Mouse (Mus musculus) forebrain, embryonic 11.5 days (tissue): Measurements from ENCODE around the gene Kmo. TPM values are rescaled to one million over a fixed set of nuclear protein-coding genes. Genes with fewer than 3 reads are reported as not detected.

Experiments used
- ATAC-seq: fragments of 200-750 bp; cut with Nextera tagmentation; replicated peaks from 2 replicates; pipeline ENCODE4 v1.8.0; 2017; ENCODE audit warnings: moderate TSS enrichment; ENCODE audit not compliant: low FRiP score
- DNase-seq: peaks from one replicate; pipeline ENCODE4 v3.0.0-alpha.2; 2017; ENCODE audit warnings: low spot score
- H3K27ac ChIP-seq: fragments of 300-500 bp; sonication (generic); 2 replicates; pipeline ENCODE4 v1.5.1; 2014; ENCODE audit warnings: low read depth, low read length
- H3K27me3 ChIP-seq: fragments of 300-500 bp; sonication (generic); 2 replicates; pipeline ENCODE4 v1.6.1; 2014; ENCODE audit warnings: mild to moderate bottlenecking, low read length, mixed read lengths; ENCODE audit not compliant: control insufficient read depth, insufficient read depth
- H3K36me3 ChIP-seq: fragments of 300-500 bp; sonication (generic); 2 replicates; pipeline ENCODE4 v1.6.1; 2014; ENCODE audit warnings: mild to moderate bottlenecking, low read length, moderate library complexity, mixed read lengths; ENCODE audit not compliant: control insufficient read depth, insufficient read depth
- H3K4me1 ChIP-seq: fragments of 300-500 bp; sonication (generic); replicated peaks from 2 replicates; pipeline ENCODE4 v1.6.1; 2014; ENCODE audit warnings: low read length, mixed read lengths; ENCODE audit not compliant: control insufficient read depth, insufficient read depth
- H3K4me2 ChIP-seq: fragments of 300-500 bp; sonication (generic); 2 replicates; pipeline ENCODE4 v1.6.1; 2014; ENCODE audit warnings: low read depth, mild to moderate bottlenecking, low read length, moderate library complexity, mixed read lengths; ENCODE audit not compliant: severe bottlenecking
- H3K4me3 ChIP-seq: fragments of 300-500 bp; sonication (generic); 2 replicates; pipeline ENCODE4 v1.5.1; 2014; ENCODE audit warnings: low read depth, low read length
- H3K9ac ChIP-seq: fragments of 300-500 bp; sonication (generic); 2 replicates; pipeline ENCODE4 v1.6.1; 2014; ENCODE audit warnings: low read length
- H3K9me3 ChIP-seq: fragments of 300-500 bp; sonication (generic); 2 replicates; pipeline ENCODE4 v1.6.1; 2016; ENCODE audit warnings: low read length, mixed read lengths; ENCODE audit not compliant: control insufficient read depth
- WGBS: fragments of 180-500 bp; shearing (Covaris S2); extraction: QIAGEN DNeasy Blood & Tissue Kit; methylation state at CpG from one replicate; pipeline ENCODE4 v1.1.7; 2014; 5-methylcytosine and 5-hydroxymethylcytosine counted together
- polyA plus RNA-seq: library from polyadenylated mRNA; unstranded; fragments of >200 nt; fragmentation: Nextera tagmentation; extraction: Ambion mirVana; gene quantifications from 2 replicates; pipeline ENCODE4 v1.2.1, GENCODE M21; 2014

Gene Kmo
- polyA plus RNA-seq, 1 experiment from 2014 or later = 0.25 TPM

DNA sequence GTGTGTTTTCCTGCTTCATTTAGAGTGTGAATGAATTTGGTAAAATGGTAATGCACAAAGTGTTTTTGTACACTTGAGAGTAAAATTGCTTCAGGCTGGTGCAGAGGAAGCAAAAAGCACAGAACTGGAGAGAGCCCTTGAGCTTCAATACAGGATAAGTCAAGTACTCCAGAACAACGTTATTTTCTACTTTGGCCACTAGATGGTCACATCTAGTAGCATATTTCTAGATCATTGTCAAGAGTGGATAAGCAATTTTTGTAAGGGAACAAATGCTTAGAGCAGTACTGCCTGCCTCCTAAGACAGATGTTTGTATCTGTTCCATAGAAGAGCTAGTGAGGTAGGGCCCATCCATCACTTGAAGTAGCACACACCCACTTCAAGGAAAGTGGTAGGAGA is 51.4 kb downstream of the Kmo start:
- 60% methylated on average over 1 of the region's 1 CpGs for WGBS
- DNase-seq = no peak
- no peaks in the 10 kb centered on the region for H3K27me3 ChIP-seq

DNA sequence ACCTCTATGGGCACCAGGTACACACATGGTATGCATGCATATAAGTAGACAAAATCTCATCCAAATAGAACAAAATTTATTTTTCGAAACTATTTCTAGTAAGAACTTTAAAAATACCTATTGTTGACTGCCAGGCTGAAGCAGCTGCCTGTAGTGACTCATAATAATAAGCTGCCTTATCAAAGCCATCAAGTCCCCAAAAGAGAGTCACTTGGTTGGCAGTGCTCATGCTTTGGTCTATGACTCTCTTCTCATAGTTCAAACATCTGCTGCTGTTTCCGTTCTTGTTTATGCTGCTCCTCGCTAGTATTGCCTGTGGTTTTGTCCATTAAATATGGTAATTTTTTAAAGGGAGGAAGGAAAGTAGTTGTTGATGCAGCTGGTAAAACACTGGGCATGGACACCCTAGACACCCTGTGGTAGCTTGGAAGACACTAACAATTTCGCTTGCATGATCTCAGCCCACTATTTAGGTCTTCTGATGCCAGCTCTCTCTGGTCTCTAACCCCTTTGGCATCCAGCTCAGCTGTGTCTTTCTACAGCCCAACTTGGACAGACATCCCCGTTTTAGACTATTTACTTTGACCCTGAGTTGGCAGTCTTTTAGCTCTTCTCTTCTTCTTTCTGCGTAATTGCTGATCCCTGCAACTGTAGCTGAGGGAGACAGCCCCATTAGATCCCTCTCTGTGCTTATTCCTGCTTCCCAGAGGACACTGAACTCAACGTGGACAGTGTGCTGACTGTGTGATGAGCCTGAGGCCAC is 53.6 kb downstream of the Kmo start:
- H3K9ac ChIP-seq = no peak overlapping the region

More for the DNA sequence above, 51.4 kb downstream of the Kmo start:
- Histone ChIP-seq H3K36me3 (no peaks in the 10 kb centered on the region), H3K27ac (no peak overlapping the region), H3K4me2 (no peak overlapping the region), H3K4me3 (no peak overlapping the region), H3K9ac (no peak overlapping the region), H3K9me3 (no peaks in the 10 kb centered on the region), H3K4me1 (no peaks in the 10 kb centered on the region; the same call in 1 of the 2 replicates)
- no peak for ATAC-seq

DNA sequence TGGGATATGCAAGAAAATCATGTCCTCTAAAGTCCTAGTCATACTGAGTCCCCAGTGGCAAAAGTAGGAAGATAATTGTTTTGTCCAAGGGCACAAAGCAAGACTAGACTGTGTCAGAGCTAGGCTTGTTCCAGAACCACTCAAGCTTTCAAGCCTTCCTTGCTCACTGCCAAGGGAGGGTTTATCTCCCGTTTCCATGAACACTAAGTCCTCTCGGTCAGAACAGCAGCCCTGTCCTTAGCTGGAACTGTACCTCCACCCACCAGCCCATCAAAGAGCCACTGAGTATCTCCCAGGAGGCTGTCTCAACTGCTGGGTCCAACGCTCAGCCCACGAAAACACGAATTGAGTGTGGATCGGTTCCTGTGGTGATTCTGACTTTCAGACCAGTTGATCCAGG is 54.9 kb downstream of the Kmo start:
- DNase-seq = no peak
- no peak overlapping the region for H3K4me3 ChIP-seq
- WGBS = 89% methylated on average over 6 of the region's 6 CpGs
- ATAC-seq = no peak
- no peak overlapping the region for H3K4me2 ChIP-seq
- no peak overlapping the region for H3K27ac ChIP-seq
- no peaks in the 10 kb centered on the region for H3K36me3 ChIP-seq
- H3K9me3 ChIP-seq = no peaks in the 10 kb centered on the region
- H3K27me3 ChIP-seq = no peaks in the 10 kb centered on the region
- H3K9ac ChIP-seq = no peak overlapping the region
- no peaks in the 10 kb centered on the region; the same call in 1 of the 2 replicates for H3K4me1 ChIP-seq

More for the DNA sequence above, 53.6 kb downstream of the Kmo start:
- no peaks in the 10 kb centered on the region; the same call in 1 of the 2 replicates for H3K4me1 ChIP-seq
- H3K4me2 ChIP-seq = no peak overlapping the region
- no peaks in the 10 kb centered on the region for H3K9me3 ChIP-seq
- WGBS = 89% methylated on average over 7 of the region's 7 CpGs
- H3K27ac ChIP-seq = no peak overlapping the region
- H3K27me3 ChIP-seq = no peaks in the 10 kb centered on the region
- ATAC-seq = no peak
- H3K36me3 ChIP-seq = no peaks in the 10 kb centered on the region
- no peak overlapping the region for H3K4me3 ChIP-seq
- no peak for DNase-seq

DNA sequence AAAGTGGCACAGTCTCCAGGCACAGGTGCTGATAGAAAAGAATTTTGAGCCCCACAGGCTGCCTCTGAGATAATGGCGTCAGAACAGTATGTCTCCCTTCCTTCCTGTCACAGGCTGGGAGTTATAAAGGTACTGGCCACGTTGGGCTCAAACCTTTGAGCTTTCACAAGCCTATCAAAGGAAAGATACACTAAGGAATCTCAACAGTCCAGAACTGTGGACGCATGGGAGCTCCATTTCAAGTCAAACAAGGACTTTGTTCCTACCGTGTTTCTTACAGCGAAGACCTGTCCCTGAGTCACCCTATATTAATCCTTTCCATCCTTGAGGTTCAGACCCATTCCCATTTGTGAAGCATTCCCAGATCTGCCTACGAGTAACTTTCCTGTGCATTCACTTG is 57.3 kb downstream of the Kmo start:
- Histone ChIP-seq H3K9ac (no peak overlapping the region), H3K27ac (no peak overlapping the region), H3K4me3 (no peak overlapping the region), H3K9me3 (no peaks in the 10 kb centered on the region), H3K4me1 (no peaks in the 10 kb centered on the region), H3K27me3 (no peaks in the 10 kb centered on the region), H3K36me3 (no peaks in the 10 kb centered on the region), H3K4me2 (no peak overlapping the region)
- no peak for ATAC-seq
- no peak for DNase-seq
- 86% methylated on average over 6 of the region's 6 CpGs for WGBS

DNA sequence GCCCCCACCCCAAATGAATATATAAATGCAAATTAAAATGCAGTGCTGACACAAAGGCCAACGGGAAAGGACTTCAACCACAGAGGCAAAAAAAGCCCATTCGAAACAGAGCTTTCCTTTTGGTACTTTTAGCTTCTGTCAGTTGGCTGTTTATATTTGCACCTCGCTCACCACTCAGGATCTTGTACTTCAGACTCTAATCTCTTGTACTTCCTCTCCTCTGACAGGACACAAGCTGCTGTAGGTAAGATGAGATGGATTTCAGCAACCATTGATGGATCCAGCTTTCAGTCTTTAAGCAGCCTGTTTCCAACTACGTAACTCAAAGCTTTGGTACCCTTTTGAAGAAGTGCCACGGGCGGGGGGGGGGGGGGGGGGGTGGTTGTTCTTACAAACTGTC is 60.8 kb downstream of the Kmo start:
- ATAC-seq = no peak
- Histone ChIP-seq H3K36me3 (no peaks in the 10 kb centered on the region), H3K4me2 (no peak overlapping the region), H3K9ac (no peak overlapping the region), H3K27me3 (no peaks in the 10 kb centered on the region), H3K4me3 (no peak overlapping the region), H3K4me1 (no peaks in the 10 kb centered on the region), H3K27ac (no peak overlapping the region), H3K9me3 (no peaks in the 10 kb centered on the region)
- 87% methylated on average over 6 of the region's 6 CpGs for WGBS
- no peak for DNase-seq

DNA sequence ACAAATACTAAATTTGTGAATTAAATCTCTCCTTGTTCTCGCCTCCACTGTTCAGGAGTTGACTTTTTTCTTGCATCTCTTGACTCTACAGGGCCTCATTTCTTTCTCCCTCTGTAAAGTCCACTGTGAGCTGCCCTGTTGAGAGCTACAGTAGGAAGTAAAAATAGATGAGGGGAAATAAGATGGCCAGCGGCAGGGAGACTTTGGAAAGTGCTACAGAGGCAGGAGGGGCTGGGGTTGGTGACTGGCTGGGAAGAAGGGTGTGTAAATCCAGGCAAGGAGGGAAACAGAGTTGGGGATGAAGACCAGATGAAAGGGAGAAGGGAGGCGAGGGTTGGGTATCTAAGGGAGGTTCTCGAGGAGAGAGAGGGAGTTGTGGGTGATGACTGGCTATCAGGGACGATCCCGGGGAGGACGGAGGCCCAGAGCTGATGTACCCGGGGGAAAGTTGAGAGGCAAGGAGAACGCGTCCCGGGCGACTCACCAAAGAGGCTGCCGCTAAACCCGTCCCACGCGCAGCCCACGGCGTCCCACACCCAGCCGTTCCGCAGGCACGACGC is 71.6 kb downstream of the Kmo start:
- Histone ChIP-seq H3K36me3 (peaks cover 4% of the 10 kb centered on the region; the same call in 1 of the 2 replicates), H3K27me3 (no peaks in the 10 kb centered on the region), H3K4me1 (peaks cover 6% of the 10 kb centered on the region; the same call in 1 of the 2 replicates), H3K4me2 (peak overlapping the region; percentile 73), H3K9ac (peak overlapping the region; percentile 90), H3K27ac (peak overlapping the region; percentile 66), H3K4me3 (peak overlapping the region; percentile 74), H3K9me3 (no peaks in the 10 kb centered on the region)
- DNase-seq (no peak), ATAC-seq (no peak)
- under 1% methylated on average over 22 of the region's 22 CpGs for WGBS

DNA sequence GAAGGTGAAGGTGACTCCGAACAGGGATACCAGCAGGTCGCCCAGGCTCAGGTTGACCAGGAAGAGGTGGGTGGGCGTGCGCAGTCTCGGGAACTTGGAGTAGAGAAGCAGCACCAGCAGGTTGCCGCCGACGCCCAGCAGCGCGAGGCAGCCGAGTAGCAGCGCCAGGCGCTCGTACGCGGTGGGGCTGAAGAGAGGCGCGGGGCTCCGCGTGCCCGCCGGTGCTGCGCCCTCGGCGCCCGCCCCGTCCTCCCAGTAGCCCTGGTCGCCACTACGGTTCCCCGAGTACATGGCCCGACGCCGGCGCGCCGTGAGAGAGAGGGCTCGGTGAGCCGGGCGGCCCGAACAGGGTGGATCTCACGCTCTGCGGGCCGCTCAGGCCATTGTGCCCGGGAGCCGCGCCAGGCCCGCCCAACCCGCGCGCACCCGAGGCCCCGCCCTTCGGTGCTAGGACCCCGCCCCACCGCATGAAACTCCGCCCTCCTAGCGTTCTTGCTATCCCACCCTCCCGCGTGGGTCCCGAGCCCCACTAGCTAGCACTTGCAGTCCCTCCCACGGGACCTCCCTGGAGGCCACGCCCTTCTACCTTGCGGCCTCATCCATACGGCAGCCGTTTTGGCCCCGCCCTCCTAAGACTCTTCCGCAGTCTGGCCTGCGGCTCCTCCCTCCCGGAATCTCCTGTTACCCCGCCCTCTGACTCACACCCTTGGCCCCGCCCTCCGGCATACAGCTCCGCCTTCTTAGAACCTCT is 72.2 kb downstream of the Kmo start, which contains the start of the genes Opn3 and Chml:
Opn3 (minus strand) TSS at position 531 of the 751 bp plus-strand sequence.
Chml (minus strand) TSS at position 656 of the 751 bp plus-strand sequence.
- peak; percentile 99 for DNase-seq
- Histone ChIP-seq H3K4me1 (peaks cover 6% of the 10 kb centered on the region; the same call in 1 of the 2 replicates), H3K4me3 (peak within 1 kb of the TSS; percentile 74), H3K9me3 (no peaks in the 10 kb centered on the region), H3K36me3 (0 out of 2 replicates have a peak, but pooled peaks cover 4% of the 10 kb centered on the region), H3K27me3 (no peaks in the 10 kb centered on the region), H3K9ac (peak within 1 kb of the TSS; percentile 90), H3K4me2 (peak within 1 kb of the TSS; percentile 73), H3K27ac (peak within 1 kb of the TSS; percentile 66)
- ATAC-seq = peak; percentile 98
- WGBS = under 1% methylated on average over 58 of the region's 73 CpGs

DNA sequence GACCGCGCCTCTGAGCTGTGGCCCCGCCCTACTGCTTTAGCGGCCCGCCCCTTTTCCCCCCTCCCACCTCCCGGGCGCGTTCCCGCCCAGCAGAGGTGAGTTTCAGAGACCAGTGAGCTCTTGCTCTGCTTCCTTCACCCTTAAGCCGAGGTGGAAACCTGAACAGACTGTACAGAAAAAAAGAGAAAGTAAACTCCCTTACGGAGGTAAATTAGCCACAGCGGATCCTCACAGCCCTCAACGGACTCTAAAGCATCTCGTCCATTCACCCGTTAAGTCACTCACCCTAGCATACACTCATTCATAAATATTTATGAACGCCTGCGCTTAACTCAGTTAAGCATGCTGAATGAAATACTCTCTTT is 72.8 kb downstream of the Kmo start:
- H3K4me2 ChIP-seq = peak overlapping the region; percentile 47
- WGBS = under 1% methylated on average over 17 of the region's 17 CpGs

More for the DNA sequence above, 72.8 kb downstream of the Kmo start:
- no peaks in the 10 kb centered on the region for H3K9me3 ChIP-seq
- DNase-seq (no peak), ATAC-seq (no peak)
- H3K9ac ChIP-seq = peak overlapping the region; percentile 41; the same call in 1 of the 2 replicates
- no peaks in the 10 kb centered on the region for H3K27me3 ChIP-seq
- H3K27ac ChIP-seq = no peak overlapping the region
- peaks cover 6% of the 10 kb centered on the region; the same call in 1 of the 2 replicates for H3K4me1 ChIP-seq
- peak overlapping the region; percentile 74 for H3K4me3 ChIP-seq
- no peaks in the 10 kb centered on the region for H3K36me3 ChIP-seq
